Mouse (Mus musculus) ES-E14 (cell line): Measurements from ENCODE around the gene Defb45.

Experiments used
- CHD2 ChIP-seq: IDR thresholded peaks from 2 replicates; pipeline ENCODE4 v1.6.1; 2014; ENCODE audit warnings: mild to moderate bottlenecking, low read depth, low read length, inconsistent platforms
- HCFC1 ChIP-seq: IDR thresholded peaks from 2 replicates; pipeline ENCODE4 v1.6.1; 2012; ENCODE audit warnings: low read length, inconsistent platforms, borderline replicate concordance; ENCODE audit not compliant: insufficient read depth

GRCm38 (mm10) chr2:152569881-152570280 lies 29.3 kb downstream of the Defb45 start:
- TF ChIP-seq CHD2 (no peak), HCFC1 (no peak)
